Mouse (Mus musculus) midbrain, embryonic 13.5 days (tissue): ENCODE data around the gene Fabp3. TPM values are rescaled to one million over a fixed set of nuclear protein-coding genes. Genes with fewer than 3 reads are reported as not detected.

Source experiments
- ATAC-seq: fragments of 200-750 bp; cut with Nextera tagmentation; 2 replicates; pipeline ENCODE4 v1.8.0; 2017; ENCODE audit warnings: mild to moderate bottlenecking, moderate TSS enrichment, moderate library complexity
- H3K27ac ChIP-seq: fragments of 300-500 bp; sonication (generic); 2 replicates; pipeline ENCODE4 v1.5.1; 2015; ENCODE audit warnings: inconsistent platforms, mild to moderate bottlenecking, moderate library complexity
- H3K27me3 ChIP-seq: fragments of 300-500 bp; sonication (generic); 2 replicates; pipeline ENCODE4 v1.6.1; 2015; ENCODE audit warnings: mild to moderate bottlenecking, inconsistent platforms
- H3K36me3 ChIP-seq: fragments of 300-500 bp; sonication (generic); 2 replicates; pipeline ENCODE4 v1.6.1; 2015; ENCODE audit warnings: mild to moderate bottlenecking, inconsistent platforms
- H3K4me1 ChIP-seq: fragments of 300-500 bp; sonication (generic); replicated peaks from 2 replicates; pipeline ENCODE4 v1.6.1; 2015; ENCODE audit warnings: inconsistent platforms
- H3K4me2 ChIP-seq: fragments of 300-500 bp; sonication (generic); replicated peaks from 2 replicates; pipeline ENCODE4 v1.6.1; 2015; ENCODE audit warnings: moderate library complexity, mild to moderate bottlenecking, inconsistent platforms
- H3K4me3 ChIP-seq: fragments of 300-500 bp; sonication (generic); replicated peaks from 2 replicates; pipeline ENCODE4 v1.5.1; 2015; ENCODE audit warnings: mild to moderate bottlenecking, inconsistent platforms
- H3K9ac ChIP-seq: fragments of 300-500 bp; sonication (generic); replicated peaks from 2 replicates; pipeline ENCODE4 v1.6.1; 2015; ENCODE audit warnings: mild to moderate bottlenecking, inconsistent platforms
- H3K9me3 ChIP-seq: fragments of 300-500 bp; sonication (generic); 2 replicates; pipeline ENCODE4 v1.6.1; 2016; ENCODE audit warnings: mild to moderate bottlenecking, inconsistent platforms
- WGBS: fragments of 180-500 bp; shearing (Covaris S2); methylation state at CpG from one replicate; pipeline ENCODE4 v1.1.7; 2015; 5-methylcytosine and 5-hydroxymethylcytosine counted together
- polyA plus RNA-seq: library from polyadenylated mRNA; unstranded; fragments of >200 nt; fragmentation: Nextera tagmentation; extraction: Ambion mirVana; gene quantifications from 2 replicates; pipeline ENCODE4 v1.2.1, GENCODE M21; 2015

Fabp3 gene
- polyA plus RNA-seq, 1 experiment from 2014 or later: 103 TPM

DNA sequence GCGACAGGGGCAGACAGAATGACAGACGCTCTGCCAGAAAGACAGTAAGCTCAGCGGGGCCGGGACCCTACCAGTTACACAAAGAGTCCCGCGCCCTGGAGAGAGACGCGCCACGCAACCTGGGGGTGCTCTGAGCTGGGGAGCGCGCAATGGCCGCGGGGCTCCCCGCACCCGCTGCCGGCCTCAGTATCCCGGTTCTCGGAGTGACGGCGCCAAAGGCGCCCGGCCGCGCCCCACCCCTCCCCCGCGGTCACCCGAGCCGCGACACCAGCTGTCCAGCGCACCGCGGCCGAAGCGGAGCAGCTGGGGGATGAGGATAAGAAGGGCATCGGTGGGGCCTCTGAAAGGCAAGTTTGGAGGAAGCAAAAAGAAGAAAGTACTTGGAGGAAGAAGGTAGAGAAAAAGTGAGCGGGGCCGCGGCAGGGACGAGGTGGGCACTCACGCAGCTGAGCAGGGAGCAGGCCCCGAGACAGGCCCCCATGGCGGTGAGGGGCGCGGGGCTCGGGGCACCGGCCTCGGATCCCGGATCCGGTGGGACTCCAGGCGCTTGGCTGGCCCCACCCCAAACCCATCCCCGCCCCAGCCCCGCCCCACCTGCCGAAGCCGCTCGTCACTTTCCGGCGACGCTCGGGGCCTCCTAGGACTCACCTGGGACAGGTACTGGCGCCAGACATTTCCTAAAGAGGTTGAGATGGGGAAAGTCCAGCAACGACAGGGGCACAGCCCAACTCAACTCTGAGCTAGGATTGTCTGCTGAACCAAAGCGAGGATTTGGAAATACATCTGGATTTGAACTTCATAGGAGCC lies 33.2 kb upstream of the Fabp3 start:
- Histone ChIP-seq H3K36me3 (peaks cover 5% of the 10 kb centered on the region; the same call in 1 of the 2 replicates), H3K9me3 (no peaks in the 10 kb centered on the region), H3K4me2 (peak overlapping the region; percentile 74), H3K27ac (peak overlapping the region; percentile 98), H3K9ac (peak overlapping the region; percentile 99), H3K27me3 (no peaks in the 10 kb centered on the region), H3K4me1 (peaks cover 36% of the 10 kb centered on the region), H3K4me3 (peak overlapping the region; percentile 75)
- under 1% methylated on average over 57 of the region's 62 CpGs for WGBS
- ATAC-seq: peak; percentile 34

DNA sequence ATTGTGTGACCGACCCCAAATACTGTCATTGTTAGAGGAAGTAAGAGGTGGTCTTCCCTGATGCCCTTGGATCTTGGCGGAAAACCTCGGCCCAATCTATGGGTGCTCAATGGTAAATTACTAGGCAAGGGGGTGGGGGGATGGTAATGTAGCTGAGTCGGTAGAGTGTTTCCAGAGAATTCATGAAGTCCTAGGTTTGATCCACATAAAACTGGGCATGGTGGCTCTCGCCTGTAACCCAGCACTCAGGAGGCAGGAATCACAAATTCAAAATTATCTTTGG lies 32.6 kb upstream of the Fabp3 start:
- H3K4me3 ChIP-seq: peak overlapping the region; percentile 75
- peak overlapping the region; percentile 74 for H3K4me2 ChIP-seq
- no peaks in the 10 kb centered on the region for H3K9me3 ChIP-seq
- ATAC-seq: no peak
- H3K9ac ChIP-seq: peak overlapping the region; percentile 99
- 39% methylated on average over 5 of the region's 5 CpGs for WGBS
- H3K4me1 ChIP-seq: peaks cover 36% of the 10 kb centered on the region
- no peaks in the 10 kb centered on the region for H3K27me3 ChIP-seq
- H3K27ac ChIP-seq: peak overlapping the region; percentile 98
- peaks cover 5% of the 10 kb centered on the region; the same call in 1 of the 2 replicates for H3K36me3 ChIP-seq

GRCm38 (mm10) chr4:130276573-130277176 lies 31.7 kb upstream of the Fabp3 start:
- Histone ChIP-seq H3K4me3 (no peak overlapping the region), H3K36me3 (no peaks in the 10 kb centered on the region), H3K9ac (no peak overlapping the region), H3K4me1 (peaks cover 36% of the 10 kb centered on the region), H3K27me3 (no peaks in the 10 kb centered on the region), H3K27ac (no peak overlapping the region; the same call in 1 of the 2 replicates), H3K9me3 (no peaks in the 10 kb centered on the region), H3K4me2 (0 out of 2 replicates have a peak overlapping the region, but pooled peaks have one; percentile 1)
- WGBS: 76% methylated on average over 7 of the region's 7 CpGs
- no peak for ATAC-seq

DNA sequence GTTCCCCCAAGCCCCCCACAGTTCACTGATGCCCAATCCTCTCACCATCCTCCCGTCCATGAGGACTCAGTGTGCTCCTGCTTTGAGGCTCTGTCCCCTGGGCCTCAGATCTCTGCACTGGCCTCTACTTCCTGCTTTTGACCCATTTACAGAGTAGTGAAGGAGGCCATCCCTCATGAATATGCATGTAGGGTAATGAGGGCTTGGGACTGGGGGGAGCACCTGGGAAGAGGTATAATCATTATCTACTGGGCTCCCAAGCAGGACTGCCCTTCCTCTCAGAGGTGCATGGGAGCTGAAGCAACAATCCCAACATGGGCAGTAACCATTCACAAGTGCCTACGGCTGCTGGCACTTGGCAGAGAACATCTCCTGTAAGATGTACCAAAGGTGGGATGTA lies 29.3 kb upstream of the Fabp3 start, which contains the start of gene Serinc2:
Gene Serinc2 (minus strand): TSS at position 101 of the 400 bp plus-strand sequence.
- Histone ChIP-seq H3K36me3 (no peaks in the 10 kb centered on the region), H3K9ac (no peak within 1 kb of the TSS), H3K4me1 (peaks cover 16% of the 10 kb centered on the region), H3K4me2 (no peak within 1 kb of the TSS), H3K27ac (no peak within 1 kb of the TSS), H3K27me3 (no peaks in the 10 kb centered on the region), H3K9me3 (no peaks in the 10 kb centered on the region), H3K4me3 (no peak within 1 kb of the TSS)
- WGBS: 71% methylated on average over 2 of the region's 2 CpGs
- ATAC-seq: no peak

GRCm38 (mm10) chr4:130282856-130283255 lies 25.5 kb upstream of the Fabp3 start:
- 77% methylated on average over 5 of the region's 5 CpGs for WGBS

DNA sequence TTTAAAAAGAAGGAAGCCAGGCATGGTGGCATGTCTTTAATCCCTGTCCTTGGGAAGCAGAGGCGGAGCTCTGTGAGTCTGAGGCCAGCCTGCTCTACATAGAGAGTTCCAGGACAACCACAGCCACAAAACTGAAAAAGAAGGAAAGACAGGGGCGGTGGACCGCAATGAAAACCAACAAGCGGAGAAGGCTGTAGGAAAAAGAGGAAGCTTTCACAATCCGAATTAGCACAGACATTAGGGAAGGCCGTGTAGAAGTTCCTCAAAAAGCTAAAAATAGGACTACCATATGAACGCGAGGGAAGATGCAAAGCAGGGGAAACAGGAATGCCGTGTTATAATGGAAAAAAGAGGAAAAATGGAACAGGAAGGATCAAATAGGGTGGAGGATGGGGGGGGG lies 24.6 kb upstream of the Fabp3 start:
- no peak overlapping the region for H3K9ac ChIP-seq
- H3K4me2 ChIP-seq: no peak overlapping the region
- no peaks in the 10 kb centered on the region for H3K36me3 ChIP-seq
- no peaks in the 10 kb centered on the region for H3K27me3 ChIP-seq
- no peak for ATAC-seq
- no peak overlapping the region for H3K4me3 ChIP-seq
- 85% methylated on average over 9 of the region's 9 CpGs for WGBS
- no peaks in the 10 kb centered on the region for H3K9me3 ChIP-seq
- no peak overlapping the region for H3K27ac ChIP-seq
- no peaks in the 10 kb centered on the region for H3K4me1 ChIP-seq

More at GRCm38 (mm10) chr4:130282856-130283255, 25.5 kb upstream of the Fabp3 start:
- Histone ChIP-seq H3K27me3 (no peaks in the 10 kb centered on the region), H3K9ac (no peak overlapping the region), H3K4me3 (no peak overlapping the region), H3K4me2 (no peak overlapping the region), H3K36me3 (no peaks in the 10 kb centered on the region), H3K4me1 (no peaks in the 10 kb centered on the region), H3K9me3 (no peaks in the 10 kb centered on the region), H3K27ac (no peak overlapping the region)
- no peak for ATAC-seq

DNA sequence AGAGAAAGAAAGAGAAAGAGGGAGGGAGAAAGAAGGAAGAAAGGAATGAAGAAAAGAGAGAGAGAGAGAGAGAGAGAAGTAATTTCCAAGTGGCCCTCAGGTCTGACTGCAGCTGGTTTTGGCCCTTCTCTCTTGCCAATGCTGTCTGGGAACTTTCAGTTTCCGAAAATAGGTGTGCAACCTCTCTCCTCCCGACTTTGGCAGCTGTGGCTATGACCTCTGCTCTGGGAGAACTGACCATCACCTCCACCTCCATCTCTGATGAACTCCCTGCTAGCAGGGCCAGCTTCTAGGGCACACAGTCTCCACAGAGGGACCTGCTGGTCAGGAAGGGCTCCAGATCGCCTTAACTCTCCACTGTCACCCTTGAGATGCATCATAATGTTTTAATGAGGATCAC lies 21.9 kb upstream of the Fabp3 start:
- no peak for ATAC-seq
- 67% methylated on average over 3 of the region's 3 CpGs for WGBS
- H3K4me3 ChIP-seq: no peak overlapping the region
- H3K4me2 ChIP-seq: no peak overlapping the region
- no peaks in the 10 kb centered on the region for H3K36me3 ChIP-seq
- no peaks in the 10 kb centered on the region for H3K27me3 ChIP-seq
- no peaks in the 10 kb centered on the region for H3K9me3 ChIP-seq
- no peaks in the 10 kb centered on the region for H3K4me1 ChIP-seq
- no peak overlapping the region for H3K9ac ChIP-seq
- H3K27ac ChIP-seq: no peak overlapping the region

DNA sequence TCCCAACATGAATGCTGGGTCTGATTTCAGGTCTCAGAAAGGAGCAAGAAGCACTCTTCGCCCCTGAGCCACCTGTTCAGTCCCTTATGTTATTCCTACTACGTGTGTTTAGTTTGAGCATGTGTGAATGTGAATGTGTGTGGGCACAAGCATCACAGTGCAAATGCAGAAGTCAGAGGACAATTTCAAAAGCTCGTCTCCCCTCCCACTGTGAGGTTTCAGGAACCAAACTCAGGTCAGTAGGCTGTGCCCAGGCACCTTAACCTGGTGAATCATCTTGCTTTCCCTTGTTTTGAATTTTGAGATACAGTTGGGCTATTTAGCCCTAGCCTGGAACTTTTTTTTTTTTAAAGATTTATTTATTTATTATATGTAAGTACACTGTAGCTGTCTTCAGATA lies 18.6 kb upstream of the Fabp3 start:
- no peak for ATAC-seq
- Histone ChIP-seq H3K9ac (no peak overlapping the region), H3K4me2 (no peak overlapping the region), H3K9me3 (no peaks in the 10 kb centered on the region), H3K27ac (no peak overlapping the region), H3K4me3 (no peak overlapping the region), H3K27me3 (no peaks in the 10 kb centered on the region), H3K4me1 (no peaks in the 10 kb centered on the region), H3K36me3 (no peaks in the 10 kb centered on the region)
- 80% methylated on average over 3 of the region's 3 CpGs for WGBS

DNA sequence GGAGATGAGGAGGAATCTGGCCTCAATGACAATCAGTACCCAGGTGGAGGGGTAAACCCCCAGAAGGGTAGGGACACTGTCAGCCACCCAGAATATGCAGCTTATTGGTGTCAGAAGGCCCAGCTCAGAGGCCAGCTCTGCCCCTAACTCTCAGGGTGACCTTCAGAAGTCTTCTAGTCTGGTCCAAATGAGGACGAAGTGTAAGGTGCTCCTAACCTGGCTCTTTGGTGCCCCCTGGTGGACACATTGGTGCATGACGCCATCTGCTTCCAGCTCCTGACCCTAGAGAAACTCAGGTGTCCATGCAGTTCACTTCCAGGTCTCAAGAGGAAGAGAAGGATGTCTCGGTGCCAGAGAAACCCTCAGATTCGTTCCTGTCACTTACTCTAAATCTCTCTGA lies 16.1 kb upstream of the Fabp3 start:
- Histone ChIP-seq H3K4me1 (no peaks in the 10 kb centered on the region), H3K27me3 (no peaks in the 10 kb centered on the region), H3K9me3 (no peaks in the 10 kb centered on the region), H3K4me2 (no peak overlapping the region), H3K4me3 (no peak overlapping the region), H3K27ac (no peak overlapping the region), H3K9ac (no peak overlapping the region), H3K36me3 (no peaks in the 10 kb centered on the region)
- 5% methylated on average over 4 of the region's 4 CpGs for WGBS
- peak; percentile 70 for ATAC-seq

GRCm38 (mm10) chr4:130294513-130294912 lies 13.9 kb upstream of the Fabp3 start:
- Histone ChIP-seq H3K36me3 (no peaks in the 10 kb centered on the region), H3K4me3 (no peak overlapping the region), H3K4me2 (no peak overlapping the region), H3K27me3 (no peaks in the 10 kb centered on the region), H3K4me1 (no peaks in the 10 kb centered on the region), H3K9ac (no peak overlapping the region), H3K9me3 (no peaks in the 10 kb centered on the region), H3K27ac (no peak overlapping the region)
- 86% methylated on average over 8 of the region's 8 CpGs for WGBS
- ATAC-seq: no peak

- WGBS: 57% methylated on average over 23 of the region's 23 CpGs
- Histone ChIP-seq H3K4me1 (no peaks in the 10 kb centered on the region), H3K27ac (no peak overlapping the region), H3K9ac (no peak overlapping the region), H3K9me3 (no peaks in the 10 kb centered on the region), H3K4me3 (no peak overlapping the region), H3K36me3 (no peaks in the 10 kb centered on the region), H3K27me3 (no peaks in the 10 kb centered on the region), H3K4me2 (no peak overlapping the region)
- ATAC-seq: no peak
These were observed 13.2 kb upstream of the Fabp3 start for GRCm38 (mm10) chr4:130295047-130295745.

DNA sequence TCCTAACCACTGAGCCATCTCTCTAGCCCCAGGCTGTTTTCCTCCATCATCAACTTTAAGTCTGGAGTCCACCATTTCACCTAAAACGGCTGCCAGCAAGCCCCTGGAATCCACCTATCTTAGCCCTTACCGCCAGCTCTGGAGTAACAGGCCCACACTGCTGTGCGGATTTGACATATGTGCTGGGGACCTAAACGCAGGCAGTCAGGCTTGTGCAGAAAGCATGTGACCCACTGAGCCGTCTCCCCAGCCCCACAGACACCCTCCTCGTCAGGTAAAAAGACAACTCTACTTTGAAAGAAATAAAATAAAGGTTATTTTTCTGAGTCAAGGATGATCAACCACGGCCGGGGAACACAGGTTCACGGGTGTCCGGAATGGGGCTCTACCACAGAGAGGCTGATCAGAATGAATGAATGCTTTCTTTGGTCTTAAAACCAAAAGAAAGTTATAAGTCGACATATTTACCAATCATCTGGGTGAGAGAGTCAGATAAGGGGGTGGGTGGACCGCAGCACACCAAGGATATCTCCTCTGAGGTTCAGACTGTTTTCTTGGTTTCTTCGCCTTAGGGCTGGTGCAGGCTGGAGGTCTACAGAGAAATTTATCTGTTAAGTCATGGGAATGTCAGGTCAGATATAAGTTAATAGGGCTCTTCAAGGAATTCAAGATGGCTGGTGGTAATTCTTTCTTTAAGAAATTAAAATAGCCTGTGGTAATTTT lies 12.0 kb upstream of the Fabp3 start:
- WGBS: 87% methylated on average over 13 of the region's 13 CpGs
- no peak for ATAC-seq
- no peak overlapping the region for H3K4me2 ChIP-seq
- H3K27me3 ChIP-seq: no peaks in the 10 kb centered on the region
- H3K9me3 ChIP-seq: no peaks in the 10 kb centered on the region
- no peak overlapping the region for H3K27ac ChIP-seq
- H3K9ac ChIP-seq: no peak overlapping the region
- no peaks in the 10 kb centered on the region for H3K36me3 ChIP-seq
- H3K4me3 ChIP-seq: no peak overlapping the region
- H3K4me1 ChIP-seq: no peaks in the 10 kb centered on the region
